In genomic region chr14:60935705-60936104, GRCm38 (mm10) we compare ENCODE assay signal across 26 mouse cellular contexts.
"Had no signal": no experiment of that assay in that cellular context is flagged by ENCODE, and none has a peak within 500 bp of the region (broad histone marks: within the 10 kb centered on the region; RNA-seq: fewer than 3 reads in every experiment).

No protein-coding gene starts in this region.

- ATAC-seq: forebrain, embryonic 13.5 days; forebrain, embryonic 14.5 days; forebrain, embryonic 15.5 days; forebrain, embryonic 16.5 days had no signal

- H3K4me2 ChIP-seq: embryonic facial prominence, embryonic 12.5 days; embryonic facial prominence, embryonic 13.5 days; embryonic facial prominence, embryonic 15.5 days; forebrain, embryonic 12.5 days; forebrain, embryonic 13.5 days; forebrain, embryonic 15.5 days had no signal

- DNase-seq: cerebellum, adult 9-11 months; cerebellum, postnatal 10 days; cerebellum, postnatal 14 days; cerebellum, postnatal 25 days; cerebellum, postnatal 36 days; embryo, embryonic 11 days; gastrocnemius, adult 2 months; gastrocnemius, postnatal 10 days; gastrocnemius, postnatal 14 days; gastrocnemius, postnatal 25 days; gastrocnemius, postnatal 36 days; heart, adult 11 months; heart, adult 18-20 months; heart, adult 2 months had no signal

- H3K4me3 ChIP-seq: embryonic facial prominence, embryonic 10.5 days; embryonic facial prominence, embryonic 12.5 days; embryonic facial prominence, embryonic 13.5 days; embryonic facial prominence, embryonic 15.5 days; erythroblast, embryonic 14.5 days; forebrain, embryonic 10.5 days; forebrain, embryonic 12.5 days; forebrain, embryonic 13.5 days; forebrain, embryonic 15.5 days; gastrocnemius, adult 2 months; heart, adult 2 months; heart, embryonic 10.5 days had no signal

- H3K9ac ChIP-seq: embryonic facial prominence, embryonic 12.5 days; embryonic facial prominence, embryonic 13.5 days; embryonic facial prominence, embryonic 15.5 days; forebrain, embryonic 12.5 days; forebrain, embryonic 13.5 days; forebrain, embryonic 15.5 days had no signal

- H3K27ac ChIP-seq: embryonic facial prominence, embryonic 10.5 days; embryonic facial prominence, embryonic 12.5 days; embryonic facial prominence, embryonic 13.5 days; embryonic facial prominence, embryonic 15.5 days; forebrain, embryonic 10.5 days; forebrain, embryonic 12.5 days; forebrain, embryonic 13.5 days; forebrain, embryonic 15.5 days; gastrocnemius, adult 2 months; heart, adult 2 months; heart, embryonic 10.5 days had no signal

- H3K9me3 ChIP-seq: embryonic facial prominence, embryonic 10.5 days; embryonic facial prominence, embryonic 12.5 days; embryonic facial prominence, embryonic 13.5 days; embryonic facial prominence, embryonic 15.5 days; forebrain, embryonic 10.5 days; forebrain, embryonic 12.5 days; forebrain, embryonic 13.5 days; forebrain, embryonic 15.5 days; heart, embryonic 10.5 days had no signal

- H3K36me3 ChIP-seq: embryonic facial prominence, embryonic 10.5 days; embryonic facial prominence, embryonic 12.5 days; embryonic facial prominence, embryonic 13.5 days; embryonic facial prominence, embryonic 15.5 days; forebrain, embryonic 10.5 days; forebrain, embryonic 12.5 days; forebrain, embryonic 15.5 days; heart, embryonic 10.5 days had no signal

- H3K4me1 ChIP-seq: embryonic facial prominence, embryonic 10.5 days; embryonic facial prominence, embryonic 12.5 days; embryonic facial prominence, embryonic 13.5 days; embryonic facial prominence, embryonic 15.5 days; forebrain, embryonic 10.5 days; forebrain, embryonic 12.5 days; forebrain, embryonic 13.5 days; forebrain, embryonic 15.5 days; heart, embryonic 10.5 days had no signal

- H3K27me3 ChIP-seq: embryonic facial prominence, embryonic 12.5 days; embryonic facial prominence, embryonic 13.5 days; embryonic facial prominence, embryonic 15.5 days; forebrain, embryonic 12.5 days; forebrain, embryonic 13.5 days; forebrain, embryonic 15.5 days had no signal
